Mouse (Mus musculus) ovary, postnatal 14 days (tissue): ENCODE measurements around the gene Nudt1.
"Not testable (repeated sequence)": the region's sequence is repeated elsewhere in the genome, so short reads cannot be mapped to it uniquely, and the experiment has no call there.

Source experiments
- DNase-seq: peaks from one replicate; pipeline ENCODE4 v3.0.0; 2022; ENCODE audit warnings: low spot score

Nudt1 gene

GRCm38 (mm10) chr5:140342880-140343279, 21.4 kb downstream of the Nudt1 start:
- DNase-seq, result no peak

- no peak for DNase-seq
Measured at GRCm38 (mm10) chr5:140345244-140345643, 23.8 kb downstream of the Nudt1 start.

- DNase-seq, result no peak
Measured at GRCm38 (mm10) chr5:140346050-140346449, 24.6 kb downstream of the Nudt1 start.

GRCm38 (mm10) chr5:140349882-140350281, 28.4 kb downstream of the Nudt1 start:
- no peak for DNase-seq

- no peak for DNase-seq
Measured at GRCm38 (mm10) chr5:140350731-140351497, 29.5 kb downstream of the Nudt1 start.

- no peak for DNase-seq
Measured at GRCm38 (mm10) chr5:140352352-140352751, 30.9 kb downstream of the Nudt1 start.

- no peak for DNase-seq
Measured at GRCm38 (mm10) chr5:140355934-140356333, 34.5 kb downstream of the Nudt1 start.

- no peak for DNase-seq
Measured at GRCm38 (mm10) chr5:140357466-140357865, 36.0 kb downstream of the Nudt1 start.

GRCm38 (mm10) chr5:140359930-140360674, 38.6 kb downstream of the Nudt1 start:
- DNase-seq, result no peak

GRCm38 (mm10) chr5:140364415-140364814, 43.0 kb downstream of the Nudt1 start:
- no peak for DNase-seq

- DNase-seq, result not testable (repeated sequence)
Measured at GRCm38 (mm10) chr5:140368126-140368525, 46.7 kb downstream of the Nudt1 start.

- DNase-seq, result no peak
Measured at GRCm38 (mm10) chr5:140368926-140369325, 47.5 kb downstream of the Nudt1 start.

- DNase-seq, result no peak
Measured at GRCm38 (mm10) chr5:140369466-140369865, 48.0 kb downstream of the Nudt1 start.

GRCm38 (mm10) chr5:140370446-140371254, 49.2 kb downstream of the Nudt1 start:
- no peak for DNase-seq

GRCm38 (mm10) chr5:140371671-140372070, 50.2 kb downstream of the Nudt1 start:
- DNase-seq, result no peak

- DNase-seq, result no peak
Measured at GRCm38 (mm10) chr5:140373711-140374110, 52.3 kb downstream of the Nudt1 start.

- no peak for DNase-seq
Measured at GRCm38 (mm10) chr5:140374226-140374625, 52.8 kb downstream of the Nudt1 start.

- DNase-seq, result no peak
Measured at GRCm38 (mm10) chr5:140375249-140375829, 53.9 kb downstream of the Nudt1 start.

GRCm38 (mm10) chr5:140378121-140378853, 56.8 kb downstream of the Nudt1 start:
- DNase-seq, result no peak

- no peak for DNase-seq
Measured at GRCm38 (mm10) chr5:140379299-140379698, 57.8 kb downstream of the Nudt1 start.

- no peak for DNase-seq
Measured at GRCm38 (mm10) chr5:140381156-140381555, 59.7 kb downstream of the Nudt1 start.
